Mouse (Mus musculus): Measurements from ENCODE around the gene Mipol1. TPM values are rescaled to one million over a fixed set of nuclear protein-coding genes. Genes with fewer than 3 reads are reported as not detected.
"Not testable (repeated sequence)": the region's sequence is repeated elsewhere in the genome, so short reads cannot be mapped to it uniquely, and the experiment has no call there.

The Mipol1 gene
- polyA plus RNA-seq, 1 experiment from 2014 or later = 4.8 TPM

- Histone ChIP-seq H3K27me3 (0 out of 2 replicates have a peak, but pooled peaks cover 3% of the 10 kb centered on the region), H3K27ac (replicated peaks) (no peak overlapping the region), H3K9me3 (no peaks in the 10 kb centered on the region), H3K9ac (no peak overlapping the region), H3K4me3 (no peak overlapping the region), H3K4me1 (replicated peaks) (no peaks in the 10 kb centered on the region), H3K36me3 (no peaks in the 10 kb centered on the region), H3K4me2 (no peak overlapping the region)
- no peak for ATAC-seq (ENCODE audit: low read depth)
- WGBS = 54% methylated on average over 4 of the region's 4 CpGs
These were observed 169.3 kb downstream of the Mipol1 start for GRCm38 (mm10) chr12:57399547-57399946.

DNA sequence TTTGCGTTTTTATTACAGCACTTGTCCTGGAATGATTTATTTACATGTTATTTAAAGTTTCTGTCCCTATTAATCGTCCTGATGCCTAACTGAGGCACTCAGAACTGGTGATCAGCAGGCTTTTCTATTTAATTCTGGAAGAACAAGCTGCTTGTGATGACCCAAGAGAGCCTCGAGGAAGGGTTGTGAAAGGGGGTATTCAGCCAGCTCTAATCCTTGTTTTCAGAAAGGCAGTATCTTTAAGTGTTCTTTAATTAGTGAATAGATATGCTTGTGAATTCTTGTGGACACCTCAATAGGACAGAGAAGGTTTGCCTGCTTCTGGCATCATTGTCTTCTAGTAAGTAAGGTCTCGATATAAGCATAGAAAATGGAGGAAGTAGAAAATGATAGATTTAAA lies 170.0 kb downstream of the Mipol1 start:
- WGBS = 20% methylated on average over 4 of the region's 4 CpGs
- no peak overlapping the region for H3K27ac ChIP-seq (replicated peaks)
- 0 out of 2 replicates have a peak, but pooled peaks cover 3% of the 10 kb centered on the region for H3K27me3 ChIP-seq
- no peaks in the 10 kb centered on the region for H3K4me1 ChIP-seq (replicated peaks)
- no peaks in the 10 kb centered on the region for H3K9me3 ChIP-seq
- no peak overlapping the region for H3K9ac ChIP-seq
- H3K4me3 ChIP-seq = no peak overlapping the region
- ATAC-seq (ENCODE audit: low read depth) = no peak
- H3K36me3 ChIP-seq = no peaks in the 10 kb centered on the region
- H3K4me2 ChIP-seq = no peak overlapping the region

DNA sequence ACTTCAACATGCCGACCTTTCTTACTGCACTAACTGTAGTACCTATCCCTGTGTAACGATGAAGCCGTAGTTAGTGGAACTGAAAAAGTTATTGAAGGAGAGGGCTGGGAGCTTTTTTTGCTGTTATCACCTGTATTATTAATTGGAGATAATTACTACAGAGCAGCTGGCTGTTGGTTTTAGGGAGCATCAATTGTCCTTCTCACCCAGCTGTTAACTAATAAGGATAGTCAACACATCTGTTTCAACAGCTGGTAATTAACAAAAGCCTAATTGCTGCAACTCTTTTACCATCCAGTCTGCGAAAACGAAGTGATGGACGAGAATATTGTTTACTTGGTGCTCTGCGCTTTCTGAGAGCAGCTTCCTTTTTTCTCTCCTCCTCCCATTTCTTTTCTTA lies 170.9 kb downstream of the Mipol1 start:
- no peak overlapping the region for H3K4me2 ChIP-seq
- no peaks in the 10 kb centered on the region for H3K4me1 ChIP-seq (replicated peaks)
- no peaks in the 10 kb centered on the region for H3K36me3 ChIP-seq
- H3K27me3 ChIP-seq = 0 out of 2 replicates have a peak, but pooled peaks cover 3% of the 10 kb centered on the region
- H3K4me3 ChIP-seq = no peak overlapping the region
- whole genome bisulfite sequencing = 30% methylated on average over 7 of the region's 7 CpGs
- H3K9ac ChIP-seq = no peak overlapping the region
- ATAC-seq (ENCODE audit: low read depth) = no peak
- H3K27ac ChIP-seq (replicated peaks) = no peak overlapping the region
- no peaks in the 10 kb centered on the region for H3K9me3 ChIP-seq

DNA sequence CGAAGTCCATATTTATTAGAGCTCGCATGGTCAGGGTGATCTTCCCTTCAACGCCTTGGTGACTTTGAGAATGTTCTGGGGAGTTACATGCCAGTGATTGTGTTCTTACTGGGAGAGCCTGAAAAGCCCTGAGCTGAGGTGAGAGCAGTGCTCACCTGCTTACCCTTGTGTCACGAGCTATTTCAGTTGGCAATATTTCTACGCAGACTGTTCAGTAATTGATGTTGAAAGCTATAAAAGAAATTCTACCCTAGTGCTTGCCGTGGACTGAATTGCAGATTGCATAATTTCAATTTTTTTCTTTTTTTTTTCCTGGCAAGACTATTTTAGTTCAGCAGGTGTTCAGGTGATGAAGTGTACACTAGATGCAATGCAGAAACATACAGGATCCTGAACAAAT lies 172.1 kb downstream of the Mipol1 start:
- no peak for ATAC-seq (ENCODE audit: low read depth)
- Histone ChIP-seq H3K36me3 (no peaks in the 10 kb centered on the region), H3K9me3 (no peaks in the 10 kb centered on the region), H3K4me3 (no peak overlapping the region), H3K9ac (no peak overlapping the region), H3K4me2 (no peak overlapping the region), H3K4me1 (replicated peaks) (no peaks in the 10 kb centered on the region), H3K27me3 (0 out of 2 replicates have a peak, but pooled peaks cover 3% of the 10 kb centered on the region), H3K27ac (replicated peaks) (no peak overlapping the region)
- WGBS = 85% methylated on average over 6 of the region's 6 CpGs

- no peaks in the 10 kb centered on the region for H3K9me3 ChIP-seq
- no peak overlapping the region for H3K9ac ChIP-seq
- no peaks in the 10 kb centered on the region for H3K4me1 ChIP-seq (replicated peaks)
- H3K27ac ChIP-seq (replicated peaks) = no peak overlapping the region
- H3K36me3 ChIP-seq = no peaks in the 10 kb centered on the region
- ATAC-seq (ENCODE audit: low read depth) = no peak
- no peaks in the 10 kb centered on the region for H3K27me3 ChIP-seq
- no peak overlapping the region for H3K4me3 ChIP-seq
- no peak overlapping the region for H3K4me2 ChIP-seq
These were observed 179.7 kb downstream of the Mipol1 start for GRCm38 (mm10) chr12:57409976-57410375.

DNA sequence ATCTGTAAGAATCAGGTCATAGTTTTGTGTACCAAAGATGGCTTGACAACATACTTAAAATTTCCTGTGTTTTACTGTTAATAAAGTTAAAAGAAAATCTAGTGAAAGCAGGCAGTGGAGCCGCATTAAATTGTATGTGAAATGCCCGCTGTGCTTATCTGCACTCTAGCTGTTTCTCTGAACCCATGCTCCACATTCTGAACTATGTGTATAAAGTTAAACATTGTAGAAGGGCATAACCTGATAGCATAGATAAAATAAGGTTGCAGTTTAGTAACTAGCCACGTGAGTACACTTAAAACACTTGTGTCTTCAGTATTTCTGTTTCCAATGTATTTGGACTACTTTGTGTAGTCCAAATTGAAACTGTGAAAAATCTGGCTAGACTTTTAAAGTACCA lies 183.6 kb downstream of the Mipol1 start:
- no peak for ATAC-seq (ENCODE audit: low read depth)
- no peaks in the 10 kb centered on the region for H3K27me3 ChIP-seq
- H3K4me2 ChIP-seq = no peak overlapping the region
- no peaks in the 10 kb centered on the region for H3K36me3 ChIP-seq
- H3K9me3 ChIP-seq = no peaks in the 10 kb centered on the region
- H3K4me1 ChIP-seq (replicated peaks) = no peaks in the 10 kb centered on the region
- WGBS = 89% methylated on average over 3 of the region's 3 CpGs
- H3K4me3 ChIP-seq = no peak overlapping the region
- no peak overlapping the region for H3K27ac ChIP-seq (replicated peaks)
- no peak overlapping the region for H3K9ac ChIP-seq

DNA sequence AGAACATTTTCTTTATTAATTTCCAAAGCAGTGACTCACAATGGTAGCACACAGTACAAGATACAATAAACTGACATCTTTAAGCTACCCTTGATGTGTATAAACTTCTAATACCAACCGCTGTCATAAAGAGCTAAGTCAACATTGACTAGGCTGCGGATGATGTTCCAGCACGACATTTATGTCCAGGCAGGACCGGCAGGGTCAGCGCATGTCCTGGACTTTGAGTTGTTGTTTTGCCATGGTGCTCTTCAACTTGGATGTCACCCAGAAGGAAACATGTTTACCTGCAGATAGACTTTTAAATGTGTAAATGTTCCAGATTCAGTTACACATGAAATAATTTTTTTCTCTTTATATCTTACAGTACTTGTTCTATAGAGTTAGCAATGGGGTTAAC lies 194.7 kb downstream of the Mipol1 start:
- H3K4me2 ChIP-seq = no peak overlapping the region
- no peaks in the 10 kb centered on the region for H3K36me3 ChIP-seq
- no peak overlapping the region for H3K9ac ChIP-seq
- H3K4me1 ChIP-seq (replicated peaks) = no peaks in the 10 kb centered on the region
- H3K4me3 ChIP-seq = no peak overlapping the region
- ATAC-seq (ENCODE audit: low read depth) = no peak
- H3K9me3 ChIP-seq = no peaks in the 10 kb centered on the region
- no peak overlapping the region for H3K27ac ChIP-seq (replicated peaks)
- no peaks in the 10 kb centered on the region for H3K27me3 ChIP-seq
- WGBS = 92% methylated on average over 5 of the region's 5 CpGs

GRCm38 (mm10) chr12:57428243-57428642 lies 198.0 kb downstream of the Mipol1 start:
- 83% methylated on average over 3 of the region's 3 CpGs for WGBS
- ATAC-seq (ENCODE audit: low read depth) = no peak
- Histone ChIP-seq H3K36me3 (no peaks in the 10 kb centered on the region), H3K4me1 (replicated peaks) (no peaks in the 10 kb centered on the region), H3K9me3 (no peaks in the 10 kb centered on the region), H3K4me3 (no peak overlapping the region), H3K9ac (no peak overlapping the region), H3K4me2 (no peak overlapping the region), H3K27ac (replicated peaks) (no peak overlapping the region), H3K27me3 (no peaks in the 10 kb centered on the region)

GRCm38 (mm10) chr12:57428767-57429166 lies 198.5 kb downstream of the Mipol1 start:
- H3K9ac ChIP-seq = no peak overlapping the region
- no peak for ATAC-seq (ENCODE audit: low read depth)
- H3K4me1 ChIP-seq (replicated peaks) = no peaks in the 10 kb centered on the region
- H3K27ac ChIP-seq (replicated peaks) = no peak overlapping the region
- no peaks in the 10 kb centered on the region for H3K27me3 ChIP-seq
- WGBS = 21% methylated on average over 2 of the region's 2 CpGs
- no peaks in the 10 kb centered on the region for H3K9me3 ChIP-seq
- H3K4me3 ChIP-seq = no peak overlapping the region
- no peaks in the 10 kb centered on the region for H3K36me3 ChIP-seq
- no peak overlapping the region for H3K4me2 ChIP-seq

GRCm38 (mm10) chr12:57436939-57437659 lies 206.9 kb downstream of the Mipol1 start:
- ATAC-seq (ENCODE audit: low read depth) = not testable (repeated sequence)

DNA sequence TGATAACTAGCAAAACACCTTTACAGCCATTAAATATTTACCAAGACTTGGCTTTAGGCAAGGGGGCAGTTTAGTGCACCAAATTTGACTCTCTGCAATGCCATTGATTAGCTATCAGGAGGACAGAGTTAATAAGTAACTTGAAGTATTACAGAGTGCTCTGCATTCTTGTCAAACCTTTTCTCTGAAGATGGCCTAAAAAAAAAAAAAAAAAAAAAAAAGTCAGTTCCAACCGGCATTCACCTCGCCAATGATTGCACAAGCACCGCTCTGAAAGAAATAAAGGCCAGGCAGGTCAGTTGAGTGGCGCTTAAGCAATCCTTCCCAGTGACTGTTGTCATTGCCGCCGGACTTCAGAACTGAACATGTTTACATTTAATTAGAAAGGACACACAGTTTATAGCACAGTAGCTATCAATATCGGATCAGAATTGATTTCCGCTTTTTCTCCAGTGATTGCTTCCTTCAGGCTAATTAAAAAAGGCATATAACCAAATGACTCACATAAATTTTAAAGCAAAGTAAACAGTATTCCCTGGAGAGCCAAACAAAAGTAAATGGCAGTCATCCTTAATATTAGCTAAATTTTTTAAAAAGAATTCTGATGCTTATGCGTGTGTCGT lies 214.2 kb downstream of the Mipol1 start:
- H3K27me3 ChIP-seq = no peaks in the 10 kb centered on the region
- H3K36me3 ChIP-seq = no peaks in the 10 kb centered on the region
- ATAC-seq (ENCODE audit: low read depth) = no peak
- no peak overlapping the region for H3K4me2 ChIP-seq
- H3K27ac ChIP-seq (replicated peaks) = no peak overlapping the region
- H3K9me3 ChIP-seq = no peaks in the 10 kb centered on the region
- H3K4me1 ChIP-seq (replicated peaks) = no peaks in the 10 kb centered on the region
- 40% methylated on average over 10 of the region's 10 CpGs for WGBS
- H3K4me3 ChIP-seq = no peak overlapping the region
- no peak overlapping the region for H3K9ac ChIP-seq

More at GRCm38 (mm10) chr12:57436939-57437659, 206.9 kb downstream of the Mipol1 start:
- WGBS = 54% methylated on average over 8 of the region's 8 CpGs
- H3K36me3 ChIP-seq; H3K4me1 ChIP-seq (replicated peaks); H3K4me2 ChIP-seq; H3K27ac ChIP-seq (replicated peaks); H3K4me3 ChIP-seq; H3K27me3 ChIP-seq; H3K9ac ChIP-seq; H3K9me3 ChIP-seq: not testable (repeated sequence)

- H3K4me2 ChIP-seq = no peak overlapping the region
- H3K27me3 ChIP-seq = no peaks in the 10 kb centered on the region
- H3K36me3 ChIP-seq = no peaks in the 10 kb centered on the region
- no peaks in the 10 kb centered on the region for H3K4me1 ChIP-seq (replicated peaks)
- H3K4me3 ChIP-seq = no peak overlapping the region
- no peak overlapping the region for H3K27ac ChIP-seq (replicated peaks)
- no peak for ATAC-seq (ENCODE audit: low read depth)
- H3K9ac ChIP-seq = no peak overlapping the region
- no peaks in the 10 kb centered on the region for H3K9me3 ChIP-seq
- 84% methylated on average over 3 of the region's 3 CpGs for WGBS
These were observed 217.1 kb downstream of the Mipol1 start for GRCm38 (mm10) chr12:57447331-57447730.

- Histone ChIP-seq H3K27ac (replicated peaks) (no peak overlapping the region), H3K9ac (no peak overlapping the region), H3K4me1 (replicated peaks) (no peaks in the 10 kb centered on the region), H3K4me3 (no peak overlapping the region), H3K9me3 (no peaks in the 10 kb centered on the region), H3K4me2 (no peak overlapping the region), H3K27me3 (no peaks in the 10 kb centered on the region), H3K36me3 (no peaks in the 10 kb centered on the region)
- WGBS = 95% methylated on average over 1 of the region's 1 CpGs
- no peak for ATAC-seq (ENCODE audit: low read depth)
These were observed 219.1 kb downstream of the Mipol1 start for GRCm38 (mm10) chr12:57449299-57449698.

All from neural tube, embryonic 13.5 days (tissue).